8 mouse cellular contexts compared by ENCODE assay signal in genomic region chrX:20617903-20618399, GRCm38 (mm10). TPM values are rescaled to one million over a fixed set of nuclear protein-coding genes. Genes with fewer than 3 reads are reported as not detected.
DNase-seq lines count a peak whose midpoint lies in the region; ATAC-seq and TF ChIP-seq lines count a peak whose summit lies in the region.

No protein-coding gene starts in this region.

- TF ChIP-seq CTCF in kidney, adult 2 months (conservative IDR thresholded peaks at IDR 0.05; ENCODE audit: insufficient read depth, insufficient read length, low read depth, low read length), result no peak
- TF ChIP-seq CTCF in Patski (IDR thresholded peaks at IDR 0.05), result no peak

- H3K27me3 ChIP-seq in kidney, adult 2 months (replicated peaks; ENCODE audit: control insufficient read depth, insufficient read depth, low read length), result no peaks in the 10 kb centered on the region
- peaks cover 4% of the 10 kb centered on the region for H3K27me3 ChIP-seq in Patski
- H3K27me3 ChIP-seq in forebrain, embryonic 10.5 days (ENCODE audit: poor library complexity, severe bottlenecking), result no peaks in the 10 kb centered on the region
- H3K27me3 ChIP-seq in intestine, embryonic 16.5 days (replicated peaks; ENCODE audit: control insufficient read depth, insufficient read depth, low read length), result no peaks in the 10 kb centered on the region
- H3K27me3 ChIP-seq in lung, embryonic 15.5 days, result no peaks in the 10 kb centered on the region

- peak overlapping the region; percentile 99 for H3K27ac ChIP-seq in kidney, adult 2 months (ENCODE audit: insufficient read depth, low read depth, low read length)
- H3K27ac ChIP-seq in forebrain, embryonic 10.5 days, result peak overlapping the region; percentile 93
- H3K27ac ChIP-seq in intestine, embryonic 16.5 days (ENCODE audit: low read length), result peak overlapping the region; percentile 73
- peak overlapping the region; percentile 88 for H3K27ac ChIP-seq in lung, embryonic 15.5 days

- peak overlapping the region; percentile 98 for H3K4me3 ChIP-seq in kidney, adult 2 months (ENCODE audit: insufficient read depth, low read depth, low read length)
- H3K4me3 ChIP-seq in forebrain, embryonic 10.5 days, result peak overlapping the region; percentile 68
- peak overlapping the region; percentile 65 for H3K4me3 ChIP-seq in intestine, embryonic 16.5 days (ENCODE audit: low read length)
- peak overlapping the region; percentile 63 for H3K4me3 ChIP-seq in lung, embryonic 15.5 days

- peak overlapping the region; percentile 52 for H3K4me2 ChIP-seq in intestine, embryonic 16.5 days (ENCODE audit: low read depth, low read length)
- peak overlapping the region; percentile 54 for H3K4me2 ChIP-seq in lung, embryonic 15.5 days

- no peaks in the 10 kb centered on the region for H3K9me3 ChIP-seq in forebrain, embryonic 10.5 days
- no peaks in the 10 kb centered on the region for H3K9me3 ChIP-seq in intestine, embryonic 16.5 days (ENCODE audit: control insufficient read depth, low read length)
- H3K9me3 ChIP-seq in lung, embryonic 15.5 days, result no peaks in the 10 kb centered on the region

- no peak for TF ChIP-seq POLR2A in kidney, adult 2 months (IDR thresholded peaks at IDR 0.05; ENCODE audit: low read depth, low read length)

- 6% methylated on average over 31 of the region's 31 CpGs for whole genome bisulfite sequencing in kidney, adult 2 months
- WGBS in forebrain, embryonic 10.5 days, result 19% methylated on average over 31 of the region's 31 CpGs
- WGBS in intestine, embryonic 16.5 days, result 18% methylated on average over 31 of the region's 31 CpGs
- 10% methylated on average over 31 of the region's 31 CpGs for WGBS in lung, embryonic 15.5 days

- peak; percentile 11 for ATAC-seq in Patski
- peak; percentile 33 for ATAC-seq in intestine, embryonic 16.5 days
- peak; percentile 46; the same call in 1 of the 2 replicates for ATAC-seq in lung, embryonic 15.5 days (ENCODE audit: borderline replicate concordance, extremely low read depth, low FRiP score, low TSS enrichment)

- POLR2A ChIA-PET in Patski (lab: Charles Lee), result no interaction called here

- peak overlapping the region; percentile 78 for H3K9ac ChIP-seq in intestine, embryonic 16.5 days (ENCODE audit: low read depth, low read length)
- peak overlapping the region; percentile 73 for H3K9ac ChIP-seq in lung, embryonic 15.5 days

- no peaks in the 10 kb centered on the region for H3K36me3 ChIP-seq in kidney, adult 2 months (ENCODE audit: control insufficient read depth, insufficient read depth, low read length)
- peaks cover 50% of the 10 kb centered on the region for H3K36me3 ChIP-seq in forebrain, embryonic 10.5 days (replicated peaks)
- H3K36me3 ChIP-seq in intestine, embryonic 16.5 days (ENCODE audit: control insufficient read depth, insufficient read depth, low read length), result no peaks in the 10 kb centered on the region
- no peaks in the 10 kb centered on the region for H3K36me3 ChIP-seq in lung, embryonic 15.5 days

- CTCF ChIA-PET in Patski (lab: Charles Lee), result interaction anchor here (1.5 kb wide), 1 partner anchor 9 kb away, joined by 3 read pairs; no protein-coding TSS in a partner anchor

- no peak for DNase-seq in kidney, adult 2 months
- no peak for DNase-seq in kidney, postnatal 4 days
- no peak for DNase-seq in Patski (ENCODE audit: low read depth, low spot score)
- DNase-seq in forebrain, embryonic 10.5 days (ENCODE audit: extremely low spot score, low spot score), result peak; percentile 44
- DNase-seq in right cerebral cortex, postnatal 10 days (ENCODE audit: low spot score in 2 of 2), result peak; percentile 62 to 69
- DNase-seq in spleen, postnatal 10 days (ENCODE audit: low spot score in 2 of 2), result no peak

- H3K4me1 ChIP-seq in kidney, adult 2 months (ENCODE audit: control insufficient read depth, insufficient read depth, low read length), result peaks cover 2% of the 10 kb centered on the region; the same call in 1 of the 2 replicates
- H3K4me1 ChIP-seq in forebrain, embryonic 10.5 days, result peaks cover 15% of the 10 kb centered on the region
- H3K4me1 ChIP-seq in intestine, embryonic 16.5 days (ENCODE audit: control insufficient read depth, insufficient read depth, low read length), result no peaks in the 10 kb centered on the region
- no peaks in the 10 kb centered on the region for H3K4me1 ChIP-seq in lung, embryonic 15.5 days

- in situ Hi-C loops in Patski (cut with MboI; ENCODE audit: low pct_unique_long_range_greater_than_20kb), result no loop called here

RNA-seq across cellular contexts. Expression of gene Ndufb11, which starts 0.5 kb away (rescaled TPM):
- 325 and 376 TPM in 2 replicates for polyA plus RNA-seq in kidney, adult 2 months (2012; rRNA removed)
- polyA plus RNA-seq in Patski (2021), result 322 TPM
- polyA plus RNA-seq in forebrain, embryonic 10.5 days (2016; fragmentation: Nextera tagmentation; extraction: Ambion mirVana), result 173 and 180 TPM in 2 replicates
- polyA plus RNA-seq in intestine, embryonic 16.5 days (2015; fragmentation: Nextera tagmentation; extraction: Ambion mirVana), result 269 and 279 TPM in 2 replicates
- polyA plus RNA-seq in lung, embryonic 15.5 days (2015; fragmentation: Nextera tagmentation; extraction: Ambion mirVana), result 232 and 245 TPM in 2 replicates

RNA-seq across cellular contexts. Expression of gene Rbm10, which starts 0.6 kb away (rescaled TPM):
- 39.2 and 46.4 TPM in 2 replicates for polyA plus RNA-seq in kidney, adult 2 months (2012; rRNA removed)
- polyA plus RNA-seq in Patski (2021), result 51.4 TPM
- 110 and 111 TPM in 2 replicates for polyA plus RNA-seq in forebrain, embryonic 10.5 days (2016; fragmentation: Nextera tagmentation; extraction: Ambion mirVana)
- polyA plus RNA-seq in intestine, embryonic 16.5 days (2015; fragmentation: Nextera tagmentation; extraction: Ambion mirVana), result 55.1 and 55.3 TPM in 2 replicates
- 71.8 and 76.9 TPM in 2 replicates for polyA plus RNA-seq in lung, embryonic 15.5 days (2015; fragmentation: Nextera tagmentation; extraction: Ambion mirVana)

RNA-seq across cellular contexts. Expression of gene Uba1, which starts 40.2 kb away (rescaled TPM):
- polyA plus RNA-seq in kidney, adult 2 months (2012; rRNA removed), result 208 and 235 TPM in 2 replicates
- polyA plus RNA-seq in Patski (2021), result 307 TPM
- 251 and 252 TPM in 2 replicates for polyA plus RNA-seq in forebrain, embryonic 10.5 days (2016; fragmentation: Nextera tagmentation; extraction: Ambion mirVana)
- 185 and 187 TPM in 2 replicates for polyA plus RNA-seq in intestine, embryonic 16.5 days (2015; fragmentation: Nextera tagmentation; extraction: Ambion mirVana)
- polyA plus RNA-seq in lung, embryonic 15.5 days (2015; fragmentation: Nextera tagmentation; extraction: Ambion mirVana), result 203 and 207 TPM in 2 replicates

Comparison
In these comparisons a context has a peak if more than half of its experiments do, and no peak if none do; other contexts are left out.
1. DNase-seq: peak in forebrain, embryonic 10.5 days (single experiment) and right cerebral cortex, postnatal 10 days (2 of 2); none in kidney, adult 2 months (single experiment), kidney, postnatal 4 days (0 of 2), Patski (single experiment) and spleen, postnatal 10 days (0 of 2).
2. Peak in every context shown above with its lines, with median percentiles within 50 percentile points of each other: H3K27ac ChIP-seq, H3K4me3 ChIP-seq and ATAC-seq.